Mouse (Mus musculus): ENCODE data around the gene Btbd18.
"Not testable (repeated sequence)": the region's sequence is repeated elsewhere in the genome, so short reads cannot be mapped to it uniquely, and the experiment has no call there.

The Btbd18 gene

DNA sequence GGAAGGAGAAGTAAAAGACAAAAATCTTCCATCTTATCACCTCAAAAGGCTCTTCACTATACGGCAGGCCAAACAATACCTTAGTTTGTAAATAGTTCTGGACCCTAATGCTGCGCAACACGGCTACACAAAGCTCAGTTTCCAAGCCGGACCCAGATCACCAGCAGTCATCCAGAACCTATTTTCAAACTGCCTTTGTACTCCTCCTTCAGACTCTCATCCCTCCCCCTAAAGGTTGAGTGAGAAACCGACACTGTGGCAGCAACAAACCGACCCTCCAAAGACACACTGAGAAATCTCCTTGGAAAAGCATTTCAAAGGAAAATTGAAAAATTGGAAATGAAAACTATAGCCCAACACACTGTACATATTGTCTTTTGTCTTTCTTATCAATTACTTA lies 10.5 kb upstream of the Btbd18 start:
- DNase-seq: no peak

- peak in 1 of 2 experiments; percentile 50 for DNase-seq
These were observed 9.2 kb upstream of the Btbd18 start for GRCm38 (mm10) chr2:84649674-84650073.

- peak; percentile 87 to 94 for DNase-seq
These were observed 8.2 kb upstream of the Btbd18 start, which contains the start of gene Ctnnd1 for GRCm38 (mm10) chr2:84650464-84651195. Gene Ctnnd1, minus strand, starts transcription at chr2:84650765.

DNA sequence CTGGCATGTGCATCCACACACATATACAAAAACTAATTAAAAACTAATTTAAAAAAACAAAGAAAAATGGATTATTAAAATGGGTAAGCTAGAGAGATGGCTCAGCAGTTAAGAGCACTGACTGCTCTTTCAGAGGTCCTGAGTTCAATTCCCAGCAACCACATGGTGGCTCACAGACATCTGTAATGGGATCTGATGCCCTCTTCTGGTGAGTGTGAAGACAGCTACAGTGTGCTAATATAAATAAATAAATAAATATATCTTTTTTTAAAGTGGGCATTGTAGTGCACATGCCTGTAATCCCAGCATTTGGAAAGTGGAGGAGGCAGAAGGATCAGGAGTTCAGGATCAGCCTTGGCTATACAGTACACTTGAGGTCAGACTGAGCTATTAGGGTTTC lies 5.5 kb upstream of the Btbd18 start:
- DNase-seq: no peak

DNA sequence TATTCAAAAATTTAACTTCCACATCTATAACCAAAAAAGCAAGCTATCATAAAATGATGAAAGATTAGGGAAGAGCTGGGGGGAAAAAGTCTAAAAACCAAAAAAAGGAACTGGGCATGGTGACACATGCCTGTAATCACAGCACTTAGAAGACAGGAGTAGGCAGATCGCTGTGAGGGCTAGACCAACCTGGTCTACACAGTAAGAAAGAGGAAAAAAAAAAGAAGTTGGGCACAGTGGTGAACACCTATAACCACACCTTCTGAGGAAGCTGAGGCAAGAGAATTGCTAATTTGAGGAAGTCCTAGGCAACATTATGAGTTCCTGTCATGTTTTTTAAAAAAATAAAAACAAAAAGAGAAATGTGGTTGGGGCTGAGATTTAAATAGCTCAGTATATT lies 3.0 kb upstream of the Btbd18 start:
- DNase-seq: no peak

- DNase-seq: peak; percentile 68 to 79
These were observed 1.4 kb downstream of the Btbd18 start for GRCm38 (mm10) chr2:84660253-84660652.

DNA sequence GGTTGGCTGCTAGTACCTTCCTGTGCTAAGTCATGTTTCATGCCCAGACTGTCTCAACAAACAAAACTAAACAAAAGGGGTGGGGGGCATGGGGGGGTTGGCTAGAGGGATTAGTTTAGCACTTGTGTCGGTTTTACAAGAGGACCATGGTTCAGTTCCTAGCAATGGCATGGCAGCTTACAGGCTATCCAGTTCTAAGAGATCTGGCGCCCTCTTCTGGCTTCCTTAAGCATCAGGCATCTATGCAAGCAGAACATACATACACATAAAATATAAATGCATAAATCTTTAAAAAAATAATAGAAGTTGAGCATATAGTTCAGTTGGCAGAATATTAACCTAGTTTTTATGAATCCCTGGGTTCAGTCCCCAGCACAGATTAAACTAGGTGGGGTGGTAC lies 4.0 kb downstream of the Btbd18 start:
- peak; percentile 58 to 84 for DNase-seq

- DNase-seq: peak; percentile 41 to 55
These were observed 7.2 kb downstream of the Btbd18 start for GRCm38 (mm10) chr2:84666081-84666480.

DNA sequence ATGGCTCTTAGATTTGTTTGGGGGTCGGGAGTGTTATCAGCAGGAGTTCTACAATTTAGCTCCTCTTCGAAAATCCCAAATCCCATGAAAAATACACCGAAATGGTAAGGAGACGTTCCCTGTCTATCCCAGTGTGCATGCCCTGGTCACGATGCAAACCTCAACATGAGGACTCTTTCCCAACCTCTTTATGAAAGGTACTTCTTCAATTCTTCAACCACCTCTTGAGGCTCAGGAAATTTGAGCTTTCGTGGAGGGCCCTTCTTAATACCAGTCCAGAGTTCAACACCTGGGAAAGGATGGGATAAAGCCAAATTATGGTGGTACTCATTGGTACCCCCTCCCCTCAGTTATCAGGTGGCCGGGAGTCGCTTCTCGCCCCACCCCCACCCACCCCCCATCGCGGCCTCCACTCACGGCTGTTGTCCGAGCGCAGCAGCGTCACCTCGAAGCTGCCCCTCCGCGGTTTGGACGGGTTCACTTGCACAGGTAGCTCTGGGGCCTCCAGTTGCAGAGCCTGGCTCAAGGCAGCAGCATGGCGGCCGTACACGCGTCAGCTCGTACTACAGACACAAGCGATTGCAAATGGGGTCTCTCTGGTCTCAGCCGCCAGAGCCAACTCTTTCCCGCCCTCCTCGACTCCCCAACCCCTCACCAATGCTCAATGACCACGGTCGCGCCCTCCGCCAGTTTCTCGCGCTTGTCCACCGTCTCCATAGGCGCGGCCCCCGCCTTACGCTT lies 11.1 kb downstream of the Btbd18 start:
- DNase-seq: peak in 1 of 2 experiments; percentile 54

GRCm38 (mm10) chr2:84670569-84670933 lies 11.7 kb downstream of the Btbd18 start, which contains the start of gene Selenoh:
Gene Selenoh, minus strand, starts transcription at chr2:84670770.
- peak; percentile 87 to 89 for DNase-seq

DNA sequence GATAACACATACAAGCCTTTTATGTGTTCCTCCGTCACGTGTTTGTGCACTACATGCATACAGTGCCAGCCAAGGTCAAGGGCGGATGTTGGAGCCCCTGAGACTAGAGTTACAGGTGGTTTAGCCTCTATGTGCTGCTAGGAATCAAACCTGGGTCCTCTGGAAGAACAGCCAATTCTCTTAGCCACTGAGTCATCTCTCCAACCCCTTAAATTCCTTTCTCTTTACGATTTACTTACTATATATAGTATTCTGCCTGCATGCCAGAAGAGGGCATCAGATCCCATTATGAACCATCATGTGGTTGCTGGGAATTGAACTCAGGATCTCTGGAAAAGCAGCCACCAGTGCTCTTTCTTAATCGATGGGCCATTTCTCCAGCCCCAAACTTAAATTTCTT lies 12.7 kb downstream of the Btbd18 start:
- DNase-seq: not testable (repeated sequence)

DNA sequence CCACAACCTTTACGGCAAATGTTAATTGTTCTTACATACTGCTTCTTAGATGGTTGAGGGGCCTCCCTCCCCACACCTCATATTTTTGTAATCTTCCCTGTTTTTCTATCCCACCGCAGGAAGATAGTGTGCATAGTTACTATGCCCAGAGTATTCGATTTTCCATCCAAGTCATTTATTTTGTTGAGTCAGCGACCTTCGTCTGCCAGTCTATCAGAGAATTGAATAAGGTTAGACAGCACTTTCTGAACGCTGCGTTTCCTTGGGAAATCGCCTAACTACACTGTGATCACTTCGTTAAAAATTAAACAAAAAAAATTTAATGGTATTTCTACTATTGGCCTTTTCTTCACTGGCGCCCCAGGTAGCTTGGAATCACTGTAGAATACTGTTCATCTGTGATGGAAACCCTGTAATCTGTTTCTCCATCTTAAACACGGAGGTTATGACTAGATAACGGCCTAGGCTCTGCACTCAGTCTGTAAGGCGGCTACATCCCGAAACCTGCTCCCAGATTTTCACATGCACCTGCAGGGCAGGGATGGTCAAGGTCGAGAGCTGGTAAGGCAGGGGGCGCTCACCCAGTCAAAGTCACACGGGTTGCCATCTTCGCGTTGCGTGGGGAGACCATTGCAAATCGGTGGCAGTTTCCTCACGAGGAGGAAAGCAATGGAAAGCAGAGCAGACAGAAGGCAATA lies 18.5 kb downstream of the Btbd18 start:
- peak; percentile 11 to 73 for DNase-seq

DNA sequence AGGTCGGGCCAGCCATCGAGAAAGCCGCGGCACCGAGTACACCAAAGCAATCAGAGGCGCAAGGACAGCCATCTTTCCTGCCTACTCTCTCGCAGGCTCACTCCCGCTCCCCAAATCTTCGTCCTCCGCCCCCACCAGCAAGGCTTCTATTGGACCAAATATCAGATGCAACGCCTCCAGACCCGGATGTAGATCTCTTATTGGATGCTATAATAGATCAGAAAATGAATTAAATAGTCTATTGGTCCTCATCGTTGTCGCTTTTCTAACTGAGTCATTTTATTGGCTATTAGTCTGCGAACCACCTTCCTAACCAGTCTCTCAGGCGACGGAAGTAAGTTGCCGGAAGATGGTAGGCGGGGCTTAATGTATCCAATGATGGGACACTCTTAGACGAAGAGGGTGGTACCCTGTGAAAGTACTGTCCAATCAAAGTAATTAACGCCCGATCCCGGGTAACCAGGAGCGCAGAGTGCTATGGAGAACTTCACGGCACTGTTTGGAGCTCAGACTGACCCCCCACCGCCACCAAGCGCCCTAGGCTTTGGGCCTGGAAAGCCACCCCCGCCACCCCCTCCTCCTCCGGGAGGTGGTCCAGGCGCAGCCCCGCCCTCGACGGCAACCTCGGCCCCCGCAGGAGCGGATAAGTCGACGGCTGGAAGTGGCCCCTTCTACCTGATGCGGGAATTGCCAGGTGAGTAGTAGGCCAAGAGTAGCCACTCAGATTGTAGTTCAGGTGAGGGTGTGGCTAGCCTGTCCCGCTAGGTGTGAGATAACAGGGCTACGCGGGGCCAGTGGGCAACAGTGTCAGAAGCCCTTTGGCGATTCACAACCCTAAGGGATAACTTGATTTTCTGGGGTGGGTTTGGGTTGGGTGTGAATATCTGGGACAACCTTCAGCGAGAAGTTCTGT lies 19.3 kb downstream of the Btbd18 start, which contains the start of the genes Gm28635 and Med19:
TSS of gene Gm28635 (minus strand) at position 74 of the 913 bp plus-strand sequence.
TSS of gene Med19 (plus strand) at position 435 of the 913 bp plus-strand sequence.
- DNase-seq: peak; percentile 94 to 99

- no peak for DNase-seq
These were observed 20.1 kb downstream of the Btbd18 start, which contains the start of gene Tmx2 for GRCm38 (mm10) chr2:84679016-84679415. Gene Tmx2, minus strand, starts transcription at chr2:84679140.

GRCm38 (mm10) chr2:84682605-84683183 lies 23.8 kb downstream of the Btbd18 start:
- no peak for DNase-seq

GRCm38 (mm10) chr2:84688080-84688844 lies 29.4 kb downstream of the Btbd18 start:
- no peak for DNase-seq

GRCm38 (mm10) chr2:84690050-84690449 lies 31.2 kb downstream of the Btbd18 start:
- DNase-seq: no peak

DNA sequence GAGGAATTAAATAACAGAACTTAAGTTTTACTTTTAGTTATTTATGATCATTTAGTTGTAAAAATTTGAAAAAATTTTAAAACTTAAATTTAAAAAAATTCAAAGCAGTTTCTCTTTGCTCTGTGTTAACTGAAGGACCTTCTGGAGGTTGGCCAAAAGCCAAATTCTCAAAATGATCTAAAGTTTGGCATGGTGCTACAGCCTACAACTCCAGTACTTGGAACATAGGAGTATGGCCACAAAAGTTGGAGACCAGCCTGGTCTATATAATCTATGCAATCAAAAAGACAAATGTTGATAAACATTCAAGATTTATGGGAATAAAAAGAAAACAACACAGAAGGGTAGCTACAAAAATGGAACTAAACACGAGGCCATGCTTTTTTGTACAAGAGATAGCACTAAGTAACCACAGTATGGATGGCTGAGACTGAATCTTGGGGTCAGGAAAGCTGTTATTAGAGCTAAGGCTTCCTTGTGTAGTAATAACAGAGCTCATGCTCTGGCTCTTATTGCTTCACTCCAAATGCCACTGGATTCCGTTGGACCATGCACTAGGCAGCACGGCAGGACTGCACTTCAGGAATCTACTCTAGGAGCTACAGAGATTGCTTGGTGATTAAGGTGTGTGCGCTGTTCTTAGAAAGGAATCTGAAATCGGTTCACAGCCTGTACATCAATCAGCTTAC lies 36.3 kb downstream of the Btbd18 start:
- DNase-seq: no peak

- no peak for DNase-seq
These were observed 44.6 kb downstream of the Btbd18 start for GRCm38 (mm10) chr2:84703497-84703896.

DNA sequence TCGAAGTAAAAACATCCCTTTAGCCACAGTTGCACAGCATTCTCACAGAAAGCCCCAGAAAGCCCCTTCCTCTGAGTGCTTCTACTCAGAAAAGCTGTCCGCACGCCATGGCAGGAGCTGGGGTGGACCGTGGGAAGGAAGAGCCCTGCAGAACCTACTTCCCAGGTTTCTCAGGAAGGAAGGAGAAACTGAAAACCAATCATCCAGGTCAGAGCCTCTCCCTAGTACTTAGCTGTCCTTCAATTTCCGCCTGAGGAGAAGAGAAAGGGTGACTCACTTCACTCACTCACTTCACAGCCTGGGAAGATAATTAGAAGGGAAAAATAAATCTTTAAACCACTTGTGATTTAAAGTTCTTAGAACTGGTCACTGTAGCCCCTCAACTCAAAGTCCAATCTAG lies 45.5 kb downstream of the Btbd18 start:
- no peak for DNase-seq
